Mouse (Mus musculus) MEL (cell line): ENCODE results near the gene Wdr70. TPM values are rescaled to one million over a fixed set of nuclear protein-coding genes. Genes with fewer than 3 reads are reported as not detected.
A peak's percentile ranks its signal among the peaks of the same experiment; 100 is the strongest.

Experiments used
- DNase-seq: peaks from one replicate; pipeline ENCODE4 v3.0.0; 2011; ENCODE audit warnings: low read depth, low spot score
- H3K27ac ChIP-seq: 2 replicates; pipeline ENCODE4 v1.5.1; 2012; ENCODE audit warnings: low read depth, mild to moderate bottlenecking, control low read depth, low read length, moderate library complexity; ENCODE audit not compliant: control insufficient read depth
- H3K27me3 ChIP-seq, 2 experiments: fragments of 150-350 bp in 1 of 2; sonication (generic) in 1 of 2; 2 replicates each; pipeline ENCODE4 v1.6.1; 2012; ENCODE audit warnings: low read length in 2 of 2, mild to moderate bottlenecking in 2 of 2, improper control_type of control experiment in 1 of 2, moderate library complexity in 1 of 2; ENCODE audit not compliant: insufficient read depth in 2 of 2, control insufficient read depth in 1 of 2
- H3K36me3 ChIP-seq, 2 experiments: 2 replicates each; pipeline ENCODE4 v1.6.1; 2012 to 2014; ENCODE audit warnings: low read length in 2 of 2, improper control_type of control experiment in 1 of 2, inconsistent platforms in 1 of 2, mild to moderate bottlenecking in 1 of 2; ENCODE audit not compliant: insufficient read depth in 2 of 2, control insufficient read depth in 1 of 2
- H3K4me1 ChIP-seq, 2 experiments: fragments of 150-350 bp in 1 of 2; sonication (generic) in 1 of 2; 2 replicates each; pipeline ENCODE4 v1.6.1; 2012; ENCODE audit warnings: low read length in 2 of 2, improper control_type of control experiment in 1 of 2, mild to moderate bottlenecking in 1 of 2; ENCODE audit not compliant: insufficient read depth in 2 of 2, control insufficient read depth in 1 of 2
- H3K4me3 ChIP-seq, 2 experiments: fragments of 150-350 bp in 1 of 2; sonication (generic) in 1 of 2; 2 replicates each; pipeline ENCODE4 v1.5.1; 2012; ENCODE audit warnings: low read depth in 2 of 2, low read length in 2 of 2, mild to moderate bottlenecking in 2 of 2, moderate library complexity in 2 of 2, control low read depth in 1 of 2, improper control_type of control experiment in 1 of 2; ENCODE audit not compliant: control insufficient read depth in 1 of 2, insufficient read depth in 1 of 2
- H3K79me2 ChIP-seq: 2 replicates; pipeline ENCODE4 v1.6.1; 2012; ENCODE audit warnings: mild to moderate bottlenecking, low read length, moderate library complexity; ENCODE audit not compliant: control insufficient read depth, poor library complexity, insufficient read depth
- H3K9ac ChIP-seq: 2 replicates; pipeline ENCODE4 v1.6.1; 2012; ENCODE audit warnings: low read depth, mild to moderate bottlenecking, control low read depth, low read length, moderate library complexity; ENCODE audit not compliant: control insufficient read depth, poor library complexity, severe bottlenecking
- H3K9me3 ChIP-seq: fragments of 150-350 bp; sonication (generic); replicated peaks from 2 replicates; pipeline ENCODE4 v1.6.1; 2012; ENCODE audit warnings: mild to moderate bottlenecking, low read length, improper control_type of control experiment, moderate library complexity; ENCODE audit not compliant: insufficient read depth
- BHLHE40 ChIP-seq: IDR thresholded peaks from 2 replicates; pipeline ENCODE4 v1.6.1; 2012; ENCODE audit warnings: low read depth, mild to moderate bottlenecking, inconsistent platforms, low read length, improper control_type of control experiment, borderline replicate concordance
- CHD1 ChIP-seq: IDR thresholded peaks from 2 replicates; pipeline ENCODE4 v1.6.1; 2012; ENCODE audit warnings: low read depth, mild to moderate bottlenecking, inconsistent platforms, low read length, improper control_type of control experiment
- CHD2 ChIP-seq: IDR thresholded peaks from 2 replicates; pipeline ENCODE4 v1.6.1; 2011; ENCODE audit warnings: low read length, improper control_type of control experiment
- CTCF ChIP-seq, 3 experiments: IDR thresholded peaks in 2 of 3; conservative IDR thresholded peaks in 1 of 3; 2 replicates each; pipeline ENCODE4 v1.5.1; 2011 to 2012; ENCODE audit warnings: low read length in 3 of 3, low read depth in 2 of 3, mild to moderate bottlenecking in 2 of 3, improper control_type of control experiment in 1 of 3, inconsistent platforms in 1 of 3, mixed read lengths in 1 of 3, moderate library complexity in 1 of 3; ENCODE audit not compliant: control insufficient read depth in 1 of 3, insufficient read depth in 1 of 3, poor library complexity in 1 of 3, severe bottlenecking in 1 of 3
- E2F4 ChIP-seq: IDR thresholded peaks from 2 replicates; pipeline ENCODE4 v1.6.1; 2011; ENCODE audit warnings: low read depth, low read length, improper control_type of control experiment, borderline replicate concordance
- ELF1 ChIP-seq: IDR thresholded peaks from 2 replicates; pipeline ENCODE4 v1.6.1; 2014; ENCODE audit warnings: low read depth, mild to moderate bottlenecking, inconsistent platforms, low read length, improper control_type of control experiment, moderate library complexity
- EP300 ChIP-seq, 2 experiments: IDR thresholded peaks; 2 replicates each; pipeline ENCODE4 v1.6.1; 2011; ENCODE audit warnings: improper control_type of control experiment in 2 of 2, low read length in 2 of 2, low read depth in 1 of 2, mild to moderate bottlenecking in 1 of 2
- ETS1 ChIP-seq: IDR thresholded peaks from 2 replicates; pipeline ENCODE4 v1.6.1; 2012; ENCODE audit warnings: low read depth, mild to moderate bottlenecking, inconsistent platforms, low read length, improper control_type of control experiment, moderate library complexity
- GABPA ChIP-seq: IDR thresholded peaks from 2 replicates; pipeline ENCODE4 v1.6.1; 2012; ENCODE audit warnings: low read depth, mild to moderate bottlenecking, inconsistent platforms, low read length, improper control_type of control experiment, moderate library complexity
- GATA1 ChIP-seq: IDR thresholded peaks from 2 replicates; pipeline ENCODE4 v1.6.1; 2011; ENCODE audit warnings: low read depth, low read length, improper control_type of control experiment
- JUND ChIP-seq: IDR thresholded peaks from 2 replicates; pipeline ENCODE4 v1.6.1; 2011; ENCODE audit warnings: low read depth, mild to moderate bottlenecking, improper control_type of control experiment, low read length
- KAT2A ChIP-seq: conservative IDR thresholded peaks from 2 replicates; pipeline ENCODE4 v1.6.1; 2012; ENCODE audit warnings: low read depth, low read length, improper control_type of control experiment, inconsistent platforms
- MAX ChIP-seq: IDR thresholded peaks from 2 replicates; pipeline ENCODE4 v1.6.1; 2011; ENCODE audit warnings: low read length, improper control_type of control experiment
- MEF2A ChIP-seq: IDR thresholded peaks from 2 replicates; pipeline ENCODE4 v1.6.1; 2014; ENCODE audit warnings: low read depth, mild to moderate bottlenecking, inconsistent platforms, low read length, improper control_type of control experiment; ENCODE audit not compliant: poor library complexity, insufficient replicate concordance, severe bottlenecking; ENCODE audit errors: extremely low read depth
- MXI1 ChIP-seq: IDR thresholded peaks from 2 replicates; pipeline ENCODE4 v1.6.1; 2011; ENCODE audit warnings: mild to moderate bottlenecking, low read depth, low read length, improper control_type of control experiment
- MYB ChIP-seq: IDR thresholded peaks from 2 replicates; pipeline ENCODE4 v1.6.1; 2011; ENCODE audit warnings: mild to moderate bottlenecking, low read depth, low read length, improper control_type of control experiment
- MYC ChIP-seq: IDR thresholded peaks from 2 replicates; pipeline ENCODE4 v1.6.1; 2011; ENCODE audit warnings: low read depth, mild to moderate bottlenecking, low read length, improper control_type of control experiment, moderate library complexity
- NELFE ChIP-seq: IDR thresholded peaks from 2 replicates; pipeline ENCODE4 v1.6.1; 2011; ENCODE audit warnings: low read depth, low read length, improper control_type of control experiment
- NRF1 ChIP-seq: IDR thresholded peaks from 2 replicates; pipeline ENCODE4 v1.6.1; 2014; ENCODE audit warnings: low read depth, mild to moderate bottlenecking, inconsistent platforms, low read length, improper control_type of control experiment, moderate library complexity; ENCODE audit not compliant: poor library complexity, insufficient read depth, severe bottlenecking
- POLR2A ChIP-seq, 2 experiments: IDR thresholded peaks; 2 replicates each; pipeline ENCODE4 v1.6.1; 2011 to 2012; ENCODE audit warnings: low read length in 2 of 2, mild to moderate bottlenecking in 2 of 2, control low read depth in 1 of 2, improper control_type of control experiment in 1 of 2, low read depth in 1 of 2, moderate library complexity in 1 of 2; ENCODE audit not compliant: control insufficient read depth in 1 of 2, insufficient read depth in 1 of 2, poor library complexity in 1 of 2
- POLR2AphosphoS2 ChIP-seq: IDR thresholded peaks from 2 replicates; pipeline ENCODE4 v1.6.1; 2011; ENCODE audit warnings: low read length, improper control_type of control experiment
- POLR2AphosphoS5 ChIP-seq: IDR thresholded peaks from 2 replicates; pipeline ENCODE4 v1.6.1; 2012; ENCODE audit warnings: low read depth, borderline replicate concordance, mild to moderate bottlenecking, inconsistent platforms, low read length, moderate library complexity, mixed read lengths
- RAD21 ChIP-seq: IDR thresholded peaks from 2 replicates; pipeline ENCODE4 v1.6.1; 2011; ENCODE audit warnings: mild to moderate bottlenecking, low read depth, low read length, improper control_type of control experiment
- RCOR1 ChIP-seq: IDR thresholded peaks from 2 replicates; pipeline ENCODE4 v1.6.1; 2012; ENCODE audit warnings: low read depth, mild to moderate bottlenecking, inconsistent platforms, low read length, improper control_type of control experiment
- SIN3A ChIP-seq: IDR thresholded peaks from 2 replicates; pipeline ENCODE4 v1.6.1; 2012; ENCODE audit warnings: low read length, improper control_type of control experiment, inconsistent platforms
- SMC3 ChIP-seq: IDR thresholded peaks from 2 replicates; pipeline ENCODE4 v1.6.1; 2011; ENCODE audit warnings: low read depth, low read length, improper control_type of control experiment
- TCF12 ChIP-seq: IDR thresholded peaks from 2 replicates; pipeline ENCODE4 v1.6.1; 2014; ENCODE audit warnings: low read depth, mild to moderate bottlenecking, inconsistent platforms, low read length, improper control_type of control experiment, moderate library complexity
- UBTF ChIP-seq: IDR thresholded peaks from 2 replicates; pipeline ENCODE4 v1.6.1; 2012; ENCODE audit warnings: low read depth, mild to moderate bottlenecking, inconsistent platforms, low read length, improper control_type of control experiment, moderate library complexity, borderline replicate concordance; ENCODE audit not compliant: insufficient read depth
- USF1 ChIP-seq: IDR thresholded peaks from 2 replicates; pipeline ENCODE4 v1.6.1; 2014; ENCODE audit warnings: low read depth, mild to moderate bottlenecking, inconsistent platforms, low read length, improper control_type of control experiment, moderate library complexity
- USF2 ChIP-seq, 2 experiments: IDR thresholded peaks; 2 replicates each; pipeline ENCODE4 v1.6.1; 2011 to 2012; ENCODE audit warnings: improper control_type of control experiment in 2 of 2, low read length in 2 of 2, borderline replicate concordance in 1 of 2, inconsistent platforms in 1 of 2, low read depth in 1 of 2, mild to moderate bottlenecking in 1 of 2; ENCODE audit not compliant: insufficient read depth in 1 of 2
- ZC3H11A ChIP-seq: IDR thresholded peaks from 2 replicates; pipeline ENCODE4 v1.6.1; 2012; ENCODE audit warnings: low read depth, mild to moderate bottlenecking, inconsistent platforms, low read length, improper control_type of control experiment
- ZKSCAN1 ChIP-seq: IDR thresholded peaks from 2 replicates; pipeline ENCODE4 v1.6.1; 2012; ENCODE audit warnings: low read depth, mild to moderate bottlenecking, inconsistent platforms, low read length, improper control_type of control experiment, moderate library complexity
- ZNF384 ChIP-seq: IDR thresholded peaks from 2 replicates; pipeline ENCODE4 v1.6.1; 2012; ENCODE audit warnings: low read depth, mild to moderate bottlenecking, inconsistent platforms, low read length, improper control_type of control experiment
- polyA plus RNA-seq, 2 experiments: library from polyadenylated mRNA; stranded (reverse) in 1 of 2; unstranded in 1 of 2; fragments of >175 nt in 1 of 2; fragments of >200 nt in 1 of 2; gene quantifications; 2 replicates each; pipeline versions ENCODE4 v1.2.1 to v1.2.4; 2012; ENCODE audit warnings: low replicate concordance in 2 of 2, low read depth in 1 of 2; ENCODE audit not compliant: insufficient read length in 2 of 2, insufficient read depth in 1 of 2, missing spikeins in 1 of 2
- total RNA-seq: library from RNA; depleted of rRNA; stranded (reverse); fragments of 300-350 nt; gene quantifications from 2 replicates; pipeline ENCODE4 v1.2.3, GENCODE M21; 2012; rRNA removed

Wdr70 gene
- 36.5 and 40.7 TPM in 2 replicates for total RNA-seq
- polyA plus RNA-seq: 10 to 100 TPM in 1 of 2 experiments, not detected in 1; 48.8 TPM

DNA sequence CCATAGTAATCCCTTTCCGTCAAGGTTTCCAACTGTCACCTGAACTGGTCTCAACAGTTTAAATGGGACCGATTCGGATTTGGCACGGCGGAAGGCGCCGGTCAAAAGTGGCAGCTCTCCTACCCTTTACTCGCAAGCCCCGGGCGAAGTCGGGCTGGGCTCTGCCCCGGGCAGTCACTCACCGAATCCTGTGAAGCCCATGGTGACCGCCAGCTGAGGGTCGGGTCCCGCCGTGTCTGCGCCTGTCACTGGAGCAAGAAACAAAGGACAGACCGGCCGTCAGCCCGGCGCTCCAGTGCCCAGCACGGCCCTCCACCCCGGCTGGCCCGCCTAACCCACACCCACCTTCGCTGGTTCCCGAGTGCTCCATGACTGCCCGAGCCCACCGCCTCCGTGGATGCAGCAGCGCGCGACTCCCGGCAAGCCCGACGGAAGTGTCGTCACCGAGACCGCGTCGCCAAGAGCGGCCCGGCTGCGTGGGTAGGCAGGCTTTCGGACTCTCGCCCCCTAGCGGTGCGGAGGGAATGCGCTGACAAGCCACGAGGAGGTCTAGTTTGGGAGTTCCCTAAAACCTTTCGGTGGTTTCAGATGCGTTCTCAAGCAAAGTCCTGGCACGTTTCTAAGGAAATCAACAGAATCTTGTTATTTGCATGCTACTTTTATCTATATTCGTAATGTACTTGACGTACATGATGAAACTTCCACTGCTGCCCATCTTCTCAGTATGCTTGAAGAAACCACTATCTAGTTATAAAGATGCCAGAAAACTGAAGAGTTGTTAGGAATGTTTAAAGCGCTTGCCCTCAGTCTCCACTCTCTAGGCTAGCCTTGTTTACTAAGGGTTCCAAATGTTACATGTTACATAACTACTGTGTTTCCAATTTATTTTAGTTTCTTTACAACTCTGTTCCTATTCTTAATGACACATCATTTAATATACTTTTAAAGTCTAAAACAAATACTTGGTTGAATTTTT lies at the start of gene Wdr70:
Wdr70 (minus strand) TSS at position 436 of the 976 bp plus-strand sequence.
- H3K4me1 ChIP-seq: peaks cover 3 to 5% of the 10 kb centered on the region in 2 experiments
- H3K27me3 ChIP-seq: no peaks in the 10 kb centered on the region
- H3K4me3 ChIP-seq: peak within 1 kb of the TSS; percentile 88 to 98
- peak; percentile 100 for DNase-seq
- H3K9ac ChIP-seq: peak within 1 kb of the TSS; percentile 94
- H3K36me3 ChIP-seq: peaks cover 4 to 17% of the 10 kb centered on the region in 2 experiments; a peak in 3 of 4 replicates
- H3K27ac ChIP-seq: peak within 1 kb of the TSS; percentile 66
- H3K9me3 ChIP-seq: no peaks in the 10 kb centered on the region
- peaks cover 16% of the 10 kb centered on the region for H3K79me2 ChIP-seq
- TF ChIP-seq SMC3: no peak; the same call in 1 of the 2 replicates
- peak; percentile 94 for TF ChIP-seq MXI1
- TF ChIP-seq POLR2AphosphoS5: peak; percentile 18; the same call in 1 of the 2 replicates
- TF ChIP-seq USF1: no peak
- TF ChIP-seq JUND: no peak
- peak; percentile 85; the same call in 1 of the 2 replicates for TF ChIP-seq KAT2A
- peak; percentile 91 for TF ChIP-seq MAX
- TF ChIP-seq POLR2AphosphoS2: peak; percentile 83
- TF ChIP-seq ZC3H11A: no peak
- TF ChIP-seq NRF1: peak; percentile 42; the same call in 1 of the 2 replicates
- peak; percentile 45; the same call in 1 of the 2 replicates for TF ChIP-seq ETS1
- peak; percentile 95; the same call in 1 of the 2 replicates for TF ChIP-seq GABPA
- peak in 1 of 2 experiments; percentile 55; a peak in 2 of 4 replicates for TF ChIP-seq EP300 (IDR thresholded peaks at IDR 0.05; ENCODE audit: low read depth in 1 of 2, low read length in 2 of 2)
- TF ChIP-seq SIN3A: peak; percentile 97
- peak; percentile 84 for TF ChIP-seq NELFE
- no peak for TF ChIP-seq MEF2A
- TF ChIP-seq ELF1: peak; percentile 63; the same call in 1 of the 2 replicates
- TF ChIP-seq RCOR1: no peak
- peak; percentile 84 to 91 for TF ChIP-seq POLR2A (IDR thresholded peaks at IDR 0.05; ENCODE audit: control insufficient read depth in 1 of 2, insufficient read depth in 1 of 2, low read depth in 1 of 2, low read length in 2 of 2, poor library complexity in 1 of 2)
- no peak for TF ChIP-seq MYB
- TF ChIP-seq GATA1: 0 out of 2 replicates have a peak, but pooled peaks have one; percentile 7
- TF ChIP-seq ZNF384: no peak
- TF ChIP-seq CHD2: no peak
- peak; percentile 98 for TF ChIP-seq MYC
- TF ChIP-seq RAD21: no peak
- no peak for TF ChIP-seq CHD1
- peak; percentile 74; the same call in 1 of the 2 replicates for TF ChIP-seq TCF12
- peak; percentile 91 to 99 (median 97) for TF ChIP-seq CTCF (IDR thresholded peaks at IDR 0.05 in 2 of 3, conservative IDR thresholded peaks at IDR 0.05 in 1 of 3; ENCODE audit: control insufficient read depth in 1 of 3, insufficient read depth in 1 of 3, low read depth in 2 of 3, low read length in 3 of 3, poor library complexity in 1 of 3, severe bottlenecking in 1 of 3)
- TF ChIP-seq ZKSCAN1: no peak
- TF ChIP-seq BHLHE40: peak; percentile 90
- no peak for TF ChIP-seq USF2 (IDR thresholded peaks at IDR 0.05; ENCODE audit: borderline replicate concordance in 1 of 2, insufficient read depth in 1 of 2, low read depth in 1 of 2, low read length in 2 of 2)
- TF ChIP-seq UBTF: no peak; the same call in 1 of the 2 replicates
- no peak for TF ChIP-seq E2F4
